11 mouse cellular contexts compared by ENCODE assay signal in the genomic region with DNA sequence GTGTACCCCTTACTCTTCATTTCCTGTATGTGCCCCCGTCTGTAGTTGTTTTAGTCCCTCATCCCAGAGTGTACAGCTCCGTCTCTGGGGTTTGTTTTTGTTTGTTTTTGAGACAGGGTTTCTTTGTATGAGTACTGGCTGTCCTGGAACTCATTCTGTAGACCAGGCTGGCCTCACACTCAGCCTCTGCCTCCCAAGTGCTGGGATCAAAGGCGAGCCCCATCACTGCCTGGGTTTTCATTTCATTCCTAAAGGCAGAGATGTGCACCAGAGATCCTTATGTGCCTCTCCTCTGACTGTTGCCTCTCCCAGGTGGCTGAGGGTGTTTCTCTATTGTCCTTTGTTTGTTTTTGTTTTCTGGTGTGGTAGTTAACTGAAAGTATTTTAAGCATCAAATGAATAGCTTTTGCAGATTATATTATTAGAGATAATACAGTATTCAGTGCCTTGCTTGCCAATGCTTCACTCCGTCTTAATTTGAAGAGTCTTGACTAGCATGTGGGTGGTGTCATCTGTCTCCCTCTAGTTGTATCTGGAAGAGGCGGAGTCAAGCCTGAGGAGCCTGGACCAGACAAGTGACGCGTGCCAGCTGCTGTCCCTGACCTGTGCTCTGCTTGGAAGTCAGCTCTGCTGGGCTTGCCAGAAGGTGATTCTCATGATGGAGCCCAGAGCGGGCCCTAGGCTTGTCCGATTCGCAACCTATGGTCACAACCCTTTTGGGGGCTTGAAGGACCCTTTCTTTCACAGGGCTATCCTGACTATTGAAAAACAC. TPM values are rescaled to one million over a fixed set of nuclear protein-coding genes. Genes with fewer than 3 reads are reported as not detected.
DNase-seq lines count a peak whose midpoint lies in the region; ATAC-seq lines count a peak whose summit lies in the region.
"Had no signal": no experiment of that assay in that cellular context is flagged by ENCODE, and none has a peak within 500 bp of the region (broad histone marks: within the 10 kb centered on the region; RNA-seq: fewer than 3 reads in every experiment).

No protein-coding gene starts in this region.

- no peak overlapping the region for H3K4me2 ChIP-seq in heart, embryonic 15.5 days
- H3K4me2 ChIP-seq in kidney, embryonic 16.5 days (replicated peaks; ENCODE audit: low read depth, low read length) = no peak overlapping the region
- H3K4me2 ChIP-seq in stomach, embryonic 16.5 days (ENCODE audit: low read depth, low read length) = no peak overlapping the region
- H3K4me2 ChIP-seq: embryonic facial prominence, embryonic 12.5 days; liver, embryonic 13.5 days had no signal

- WGBS in heart, embryonic 15.5 days = 59% methylated on average over 10 of the region's 10 CpGs
- 43% methylated on average over 10 of the region's 10 CpGs for WGBS in kidney, embryonic 16.5 days
- 45% methylated on average over 10 of the region's 10 CpGs for WGBS in stomach, embryonic 16.5 days

- H3K27ac ChIP-seq in heart, embryonic 15.5 days = no peak overlapping the region
- peak overlapping the region; percentile 62 for H3K27ac ChIP-seq in kidney, embryonic 16.5 days (ENCODE audit: low read length)
- H3K27ac ChIP-seq in stomach, embryonic 16.5 days (ENCODE audit: low read length) = 0 out of 2 replicates have a peak overlapping the region, but pooled peaks have one; percentile 7
- H3K27ac ChIP-seq: embryonic facial prominence, embryonic 12.5 days; liver, embryonic 13.5 days had no signal

- H3K9ac ChIP-seq in heart, embryonic 15.5 days = no peak overlapping the region
- no peak overlapping the region for H3K9ac ChIP-seq in kidney, embryonic 16.5 days (replicated peaks; ENCODE audit: low read length)
- no peak overlapping the region for H3K9ac ChIP-seq in stomach, embryonic 16.5 days (ENCODE audit: low read length)
- H3K9ac ChIP-seq: embryonic facial prominence, embryonic 12.5 days; liver, embryonic 13.5 days had no signal

- H3K4me1 ChIP-seq in heart, embryonic 15.5 days (replicated peaks) = no peaks in the 10 kb centered on the region; the same call in 1 of the 2 replicates
- peaks cover 4% of the 10 kb centered on the region; the same call in 1 of the 2 replicates for H3K4me1 ChIP-seq in kidney, embryonic 16.5 days (ENCODE audit: insufficient read depth, low read length)
- no peaks in the 10 kb centered on the region for H3K4me1 ChIP-seq in stomach, embryonic 16.5 days (ENCODE audit: control insufficient read depth, insufficient read depth, low read length)
- H3K4me1 ChIP-seq: embryonic facial prominence, embryonic 12.5 days; liver, embryonic 13.5 days had no signal

- H3K9me3 ChIP-seq in heart, embryonic 15.5 days (replicated peaks) = no peaks in the 10 kb centered on the region
- no peaks in the 10 kb centered on the region for H3K9me3 ChIP-seq in kidney, embryonic 16.5 days (ENCODE audit: low read length)
- no peaks in the 10 kb centered on the region for H3K9me3 ChIP-seq in stomach, embryonic 16.5 days (replicated peaks; ENCODE audit: control insufficient read depth, low read length)
- H3K9me3 ChIP-seq: embryonic facial prominence, embryonic 12.5 days; liver, embryonic 13.5 days had no signal

- H3K36me3 ChIP-seq in heart, embryonic 15.5 days = peaks cover 64% of the 10 kb centered on the region
- H3K36me3 ChIP-seq in kidney, embryonic 16.5 days (ENCODE audit: insufficient read depth, low read length) = peaks cover 53% of the 10 kb centered on the region
- peaks cover 15% of the 10 kb centered on the region for H3K36me3 ChIP-seq in stomach, embryonic 16.5 days (ENCODE audit: control insufficient read depth, insufficient read depth, low read length)

- peak; percentile 65 for DNase-seq in ovary, postnatal 36 days (ENCODE audit: low spot score)
- no peak for DNase-seq in ovary, postnatal 10 days (ENCODE audit: low spot score)
- DNase-seq in spleen, postnatal 14 days (ENCODE audit: low spot score in 2 of 2) = no peak
- DNase-seq in T-cell, adult 2 months (ENCODE audit: low spot score) = no peak
- DNase-seq: liver, embryonic 13.5 days had no signal

- H3K4me3 ChIP-seq in heart, embryonic 15.5 days = no peak overlapping the region
- no peak overlapping the region for H3K4me3 ChIP-seq in kidney, embryonic 16.5 days (ENCODE audit: low read length)
- no peak overlapping the region for H3K4me3 ChIP-seq in stomach, embryonic 16.5 days (replicated peaks; ENCODE audit: low read length)
- H3K4me3 ChIP-seq: embryonic facial prominence, embryonic 12.5 days; liver, embryonic 13.5 days had no signal

- no peaks in the 10 kb centered on the region for H3K27me3 ChIP-seq in heart, embryonic 15.5 days
- no peaks in the 10 kb centered on the region for H3K27me3 ChIP-seq in kidney, embryonic 16.5 days (ENCODE audit: insufficient read depth, low read length)
- H3K27me3 ChIP-seq in stomach, embryonic 16.5 days (ENCODE audit: control insufficient read depth, insufficient read depth, low read length) = no peaks in the 10 kb centered on the region
- H3K27me3 ChIP-seq: embryonic facial prominence, embryonic 12.5 days; liver, embryonic 13.5 days had no signal

- peak; percentile 55; the same call in 1 of the 2 replicates for ATAC-seq in heart, embryonic 15.5 days (replicated peaks; ENCODE audit: insufficient number of reproducible peaks, insufficient read depth, low FRiP score, low read depth)
- peak; percentile 90 for ATAC-seq in kidney, embryonic 16.5 days (ENCODE audit: low FRiP score, low TSS enrichment)
- peak; percentile 74; the same call in 1 of the 2 replicates for ATAC-seq in stomach, embryonic 16.5 days (ENCODE audit: insufficient read depth, low FRiP score)
- ATAC-seq in erythroid progenitor cell, adult 5-6 weeks (replicated peaks; ENCODE audit: low FRiP score, poor library complexity, severe bottlenecking) = no peak

RNA-seq across cellular contexts. Expression of a gene that starts 14.2 kb away (rescaled TPM):
- polyA plus RNA-seq in heart, embryonic 15.5 days (2015; fragmentation: Nextera tagmentation; extraction: Ambion mirVana) = 14.7 and 20.0 TPM in 2 replicates
- 31.4 and 33.6 TPM in 2 replicates for polyA plus RNA-seq in kidney, embryonic 16.5 days (2015; fragmentation: Nextera tagmentation; extraction: Ambion mirVana)
- polyA plus RNA-seq in stomach, embryonic 16.5 days (2015; fragmentation: Nextera tagmentation; extraction: Ambion mirVana) = 17.9 and 21.9 TPM in 2 replicates
- total RNA-seq in erythroid progenitor cell, adult 5-6 weeks (2015; ENCODE audit: low replicate concordance) = 145 and 158 TPM in 2 replicates
- total RNA-seq in erythroid progenitor cell, adult 5-6 weeks (2017; ENCODE audit: low replicate concordance) = 127 and 176 TPM in 2 replicates

RNA-seq across cellular contexts. Expression of a gene that starts 15.7 kb away (rescaled TPM):
- 261 and 296 TPM in 2 replicates for polyA plus RNA-seq in heart, embryonic 15.5 days (2015; fragmentation: Nextera tagmentation; extraction: Ambion mirVana)
- 376 and 377 TPM in 2 replicates for polyA plus RNA-seq in kidney, embryonic 16.5 days (2015; fragmentation: Nextera tagmentation; extraction: Ambion mirVana)
- 305 and 321 TPM in 2 replicates for polyA plus RNA-seq in stomach, embryonic 16.5 days (2015; fragmentation: Nextera tagmentation; extraction: Ambion mirVana)
- 121 and 130 TPM in 2 replicates for total RNA-seq in erythroid progenitor cell, adult 5-6 weeks (2015; ENCODE audit: low replicate concordance)
- total RNA-seq in erythroid progenitor cell, adult 5-6 weeks (2017; ENCODE audit: low replicate concordance) = 68.3 and 116 TPM in 2 replicates

RNA-seq across cellular contexts. Expression of a gene that starts 21.2 kb away (rescaled TPM):
- 47.9 and 69.2 TPM in 2 replicates for polyA plus RNA-seq in heart, embryonic 15.5 days (2015; fragmentation: Nextera tagmentation; extraction: Ambion mirVana)
- 118 and 120 TPM in 2 replicates for polyA plus RNA-seq in kidney, embryonic 16.5 days (2015; fragmentation: Nextera tagmentation; extraction: Ambion mirVana)
- 80.7 and 81.8 TPM in 2 replicates for polyA plus RNA-seq in stomach, embryonic 16.5 days (2015; fragmentation: Nextera tagmentation; extraction: Ambion mirVana)
- 27.8 and 39.0 TPM in 2 replicates for total RNA-seq in erythroid progenitor cell, adult 5-6 weeks (2015; ENCODE audit: low replicate concordance)
- 16.2 and 29.7 TPM in 2 replicates for total RNA-seq in erythroid progenitor cell, adult 5-6 weeks (2017; ENCODE audit: low replicate concordance)

RNA-seq across cellular contexts. Expression of a gene that starts 31.0 kb away (rescaled TPM):
- polyA plus RNA-seq in heart, embryonic 15.5 days (2015; fragmentation: Nextera tagmentation; extraction: Ambion mirVana) = 39.3 and 47.4 TPM in 2 replicates
- 76.5 and 78.8 TPM in 2 replicates for polyA plus RNA-seq in kidney, embryonic 16.5 days (2015; fragmentation: Nextera tagmentation; extraction: Ambion mirVana)
- 71.5 and 83.5 TPM in 2 replicates for polyA plus RNA-seq in stomach, embryonic 16.5 days (2015; fragmentation: Nextera tagmentation; extraction: Ambion mirVana)
- 8.8 and 19.1 TPM in 2 replicates for total RNA-seq in erythroid progenitor cell, adult 5-6 weeks (2015; ENCODE audit: low replicate concordance)
- total RNA-seq in erythroid progenitor cell, adult 5-6 weeks (2017; ENCODE audit: low replicate concordance) = 3.1 and 5.1 TPM in 2 replicates

RNA-seq across cellular contexts. Expression of a gene that starts 39.9 kb away (rescaled TPM):
- not detected in 2 replicates for polyA plus RNA-seq in heart, embryonic 15.5 days (2015; fragmentation: Nextera tagmentation; extraction: Ambion mirVana)
- 0.36 and 0.89 TPM in 2 replicates for polyA plus RNA-seq in kidney, embryonic 16.5 days (2015; fragmentation: Nextera tagmentation; extraction: Ambion mirVana)
- polyA plus RNA-seq in stomach, embryonic 16.5 days (2015; fragmentation: Nextera tagmentation; extraction: Ambion mirVana) = 0.16 and 0.28 TPM in 2 replicates
- not detected in 2 replicates for total RNA-seq in erythroid progenitor cell, adult 5-6 weeks (2015; ENCODE audit: low replicate concordance)
- total RNA-seq in erythroid progenitor cell, adult 5-6 weeks (2017; ENCODE audit: low replicate concordance) = not detected in 2 replicates
- polyA plus RNA-seq: large intestine, adult 2 months; liver, embryonic 13.5 days had no signal
